Mouse (Mus musculus) ES-E14 (cell line): Measurements from ENCODE around the gene Phyh. TPM values are rescaled to one million over a fixed set of nuclear protein-coding genes. Genes with fewer than 3 reads are reported as not detected.

Experiments
- DNase-seq: peaks from one replicate; pipeline ENCODE4 v3.0.0-alpha.2; 2013; ENCODE audit warnings: low read depth, low spot score
- H3K27ac ChIP-seq: 2 replicates; pipeline ENCODE4 v1.5.1; 2012; ENCODE audit warnings: low read depth, mild to moderate bottlenecking, low read length, moderate library complexity, mixed read lengths; ENCODE audit not compliant: poor library complexity, insufficient read depth, severe bottlenecking
- H3K36me3 ChIP-seq: 2 replicates; pipeline ENCODE4 v1.6.1; 2012; ENCODE audit warnings: mild to moderate bottlenecking, low read length, moderate library complexity, mixed read lengths; ENCODE audit not compliant: control insufficient read depth, poor library complexity, insufficient read depth, severe bottlenecking
- H3K4me1 ChIP-seq, 2 experiments: fragments of 150-350 bp in 1 of 2; sonication (generic) in 1 of 2; 2 replicates each; pipeline ENCODE4 v1.6.1; 2012; ENCODE audit warnings: low read length in 2 of 2, mild to moderate bottlenecking in 1 of 2, mixed read lengths in 1 of 2; ENCODE audit not compliant: control insufficient read depth in 2 of 2, insufficient read depth in 2 of 2, poor library complexity in 1 of 2
- H3K4me3 ChIP-seq, 2 experiments: fragments of 150-350 bp in 1 of 2; sonication (generic) in 1 of 2; 2 replicates each; pipeline ENCODE4 v1.5.1; 2012; ENCODE audit warnings: low read length in 2 of 2, low read depth in 1 of 2, mild to moderate bottlenecking in 1 of 2, mixed read lengths in 1 of 2; ENCODE audit not compliant: insufficient read depth in 1 of 2, poor library complexity in 1 of 2, severe bottlenecking in 1 of 2
- H3K9ac ChIP-seq: 2 replicates; pipeline ENCODE4 v1.6.1; 2012; ENCODE audit warnings: low read depth, mild to moderate bottlenecking, low read length, mixed read lengths; ENCODE audit not compliant: poor library complexity, insufficient read depth, severe bottlenecking
- H3K9me3 ChIP-seq: fragments of 150-350 bp; sonication (generic); 2 replicates; pipeline ENCODE4 v1.6.1; 2012; ENCODE audit warnings: low read depth, mild to moderate bottlenecking, low read length; ENCODE audit not compliant: control insufficient read depth, insufficient read depth
- CHD2 ChIP-seq: IDR thresholded peaks from 2 replicates; pipeline ENCODE4 v1.6.1; 2014; ENCODE audit warnings: mild to moderate bottlenecking, low read depth, low read length, inconsistent platforms
- HCFC1 ChIP-seq: IDR thresholded peaks from 2 replicates; pipeline ENCODE4 v1.6.1; 2012; ENCODE audit warnings: low read length, inconsistent platforms, borderline replicate concordance; ENCODE audit not compliant: insufficient read depth
- MAFK ChIP-seq: IDR thresholded peaks from 2 replicates; pipeline ENCODE4 v1.6.1; 2014; ENCODE audit warnings: mild to moderate bottlenecking, low read depth, low read length, inconsistent platforms; ENCODE audit not compliant: insufficient read depth
- ZC3H11A ChIP-seq: IDR thresholded peaks from 2 replicates; pipeline ENCODE4 v1.6.1; 2012; ENCODE audit warnings: low read depth, mild to moderate bottlenecking, inconsistent platforms, low read length, borderline replicate concordance
- ZNF384 ChIP-seq: IDR thresholded peaks from 2 replicates; pipeline ENCODE4 v1.6.1; 2012; ENCODE audit warnings: low read depth, low read length, inconsistent platforms
- in situ Hi-C, 2 experiments: fragments of 600-800 bp; cut with MboI; formaldehyde crosslinking; loops; one replicate each; pipeline ENCODE4 v1.15.1; 2025; ENCODE audit warnings: low sequenced_read_pairs in 2 of 2, inconsistent platforms in 1 of 2; ENCODE audit not compliant: unreplicated experiment in 2 of 2
- total RNA-seq: library from RNA; depleted of rRNA; stranded (reverse); fragments of 300-350 nt; gene quantifications from 2 replicates; pipeline ENCODE4 v1.2.3, GENCODE M21; 2012

Gene Phyh
- total RNA-seq, 1 experiment = 22.0 TPM

- no peak overlapping the region for H3K4me3 ChIP-seq
- in situ Hi-C loops = no loop called here
- TF ChIP-seq CHD2 (no peak), MAFK (no peak), ZC3H11A (no peak), ZNF384 (no peak), HCFC1 (no peak)
- no peaks in the 10 kb centered on the region for H3K36me3 ChIP-seq
- no peaks in the 10 kb centered on the region for H3K9me3 ChIP-seq
- peaks cover 2 to 9% of the 10 kb centered on the region in 2 experiments; a peak in 2 of 4 replicates for H3K4me1 ChIP-seq
- no peak overlapping the region for H3K27ac ChIP-seq
- no peak overlapping the region for H3K9ac ChIP-seq
- no peak for DNase-seq
These were observed 4.9 kb upstream of the Phyh start for GRCm38 (mm10) chr2:4913949-4914348.

GRCm38 (mm10) chr2:4916037-4916436 lies 2.8 kb upstream of the Phyh start:
- in situ Hi-C loops = no loop called here

GRCm38 (mm10) chr2:4917326-4918021 lies 1.3 kb upstream of the Phyh start:
- TF ChIP-seq HCFC1 (no peak), ZC3H11A (peak; percentile 46; the same call in 1 of the 2 replicates), CHD2 (no peak), ZNF384 (no peak), MAFK (no peak)
- peak; percentile 40 for DNase-seq
- Histone ChIP-seq H3K9ac (peak overlapping the region; percentile 6; the same call in 1 of the 2 replicates), H3K4me1 (peaks cover 4 to 9% of the 10 kb centered on the region in 2 experiments; a peak in 2 of 4 replicates), H3K9me3 (no peaks in the 10 kb centered on the region), H3K27ac (no peak overlapping the region), H3K36me3 (no peaks in the 10 kb centered on the region), H3K4me3 (0 out of 4 replicates have a peak overlapping the region, but pooled peaks of 1 of the 2 experiments have one; percentile 34)
- in situ Hi-C loops = no loop called here

More at GRCm38 (mm10) chr2:4916037-4916436, 2.8 kb upstream of the Phyh start:
- TF ChIP-seq MAFK (no peak), HCFC1 (no peak), ZC3H11A (no peak), ZNF384 (no peak)
- H3K4me3 ChIP-seq = peak overlapping the region in 1 of 2 experiments; percentile 11; a peak in 1 of 4 replicates
- H3K36me3 ChIP-seq = no peaks in the 10 kb centered on the region
- H3K27ac ChIP-seq = peak overlapping the region; percentile 61; the same call in 1 of the 2 replicates
- H3K4me1 ChIP-seq = peaks cover 2 to 9% of the 10 kb centered on the region in 2 experiments; a peak in 2 of 4 replicates
- no peak overlapping the region for H3K9ac ChIP-seq
- no peak for DNase-seq
- no peaks in the 10 kb centered on the region for H3K9me3 ChIP-seq

- peaks cover 4 to 8% of the 10 kb centered on the region in 2 experiments; a peak in 2 of 4 replicates for H3K4me1 ChIP-seq
- TF ChIP-seq MAFK (no peak), ZNF384 (peak; percentile 61)
- H3K4me3 ChIP-seq = no peak overlapping the region
- no peak for DNase-seq
- in situ Hi-C loops = no loop called here
- H3K9ac ChIP-seq = no peak overlapping the region
- H3K9me3 ChIP-seq = no peaks in the 10 kb centered on the region
- peaks cover 2% of the 10 kb centered on the region; the same call in 1 of the 2 replicates for H3K36me3 ChIP-seq
- no peak overlapping the region for H3K27ac ChIP-seq
These were observed 2.2 kb downstream of the Phyh start for GRCm38 (mm10) chr2:4921019-4921418.
